Mouse (Mus musculus): ENCODE results near the gene Cxcl12.

Cxcl12 gene

DNA sequence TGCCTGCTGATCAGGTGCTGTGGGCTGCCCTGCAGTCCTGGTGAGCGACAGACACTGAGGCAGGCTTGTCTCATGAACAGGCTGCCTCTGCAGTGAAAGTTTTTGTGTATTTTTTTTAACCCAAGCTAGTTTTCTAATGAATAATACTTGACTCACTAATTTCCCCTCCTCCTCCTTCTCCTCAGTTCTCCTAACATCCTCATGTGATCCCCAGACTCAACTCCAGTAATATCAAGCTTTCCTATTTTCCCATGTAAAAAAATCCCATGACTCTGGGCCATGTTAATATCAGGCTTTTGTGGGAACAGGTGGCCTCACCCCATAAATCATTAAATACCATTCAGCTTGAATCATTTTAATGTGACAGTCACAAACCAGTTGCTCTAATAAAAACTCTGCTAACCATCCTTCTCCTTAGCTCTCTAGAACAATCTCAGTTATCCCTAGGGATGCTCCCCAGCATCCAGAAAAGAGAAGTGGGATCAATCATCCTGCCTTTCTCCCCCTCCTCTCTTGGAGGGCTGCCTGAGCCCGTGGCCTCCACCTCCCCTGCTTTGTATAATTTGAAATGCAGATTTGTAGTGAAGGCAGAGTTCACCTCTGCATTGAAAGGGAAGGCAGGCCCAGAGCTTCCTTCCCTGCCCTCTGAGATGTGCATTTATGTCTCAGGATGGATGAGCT is 6.9 kb downstream of the Cxcl12 start:
- DNase-seq: no peak

- DNase-seq: no peak
Observed at GRCm38 (mm10) chr6:117176406-117176805, 8.1 kb downstream of the Cxcl12 start.

- DNase-seq: no peak
Observed at GRCm38 (mm10) chr6:117180303-117180702, 12.0 kb downstream of the Cxcl12 start.

GRCm38 (mm10) chr6:117185381-117185780 is 17.0 kb downstream of the Cxcl12 start:
- no peak for DNase-seq

DNA sequence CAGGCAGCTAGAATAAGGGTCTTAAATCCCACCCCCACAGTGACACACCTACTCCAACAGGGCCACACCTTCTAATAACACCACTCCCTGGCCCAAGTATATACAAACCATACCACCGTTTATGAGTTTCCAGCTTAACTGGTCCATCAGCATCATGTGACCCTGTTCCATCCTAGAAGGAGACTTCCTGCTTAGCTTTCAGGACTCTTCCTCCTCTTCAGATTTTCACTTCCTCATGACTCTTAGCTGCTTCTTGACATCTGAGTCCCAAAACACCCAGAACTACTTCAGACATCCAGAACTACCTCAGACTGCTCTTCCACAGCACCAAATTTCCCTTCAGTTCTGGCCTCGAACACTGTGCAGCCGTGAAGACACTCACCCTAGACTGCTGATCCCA is 22.1 kb downstream of the Cxcl12 start:
- no peak for DNase-seq

DNA sequence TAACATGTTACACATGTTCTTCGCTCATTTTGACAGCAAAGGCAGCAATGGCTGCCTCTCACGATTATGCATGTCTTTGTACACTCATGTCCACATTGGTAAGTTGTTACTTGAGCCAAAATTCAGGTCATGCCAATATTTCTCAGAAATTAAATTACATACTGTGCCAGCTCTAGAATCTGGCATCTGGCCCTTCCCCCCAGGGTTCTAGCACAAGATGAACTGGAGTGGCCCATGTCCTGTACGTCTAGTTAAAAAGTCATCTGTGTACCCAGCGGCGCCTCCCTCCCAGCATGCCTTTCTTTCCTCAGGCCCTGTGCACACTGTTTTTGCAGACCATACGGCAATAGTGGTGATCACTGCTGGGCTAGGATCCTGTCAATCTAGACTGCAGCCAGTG is 23.4 kb downstream of the Cxcl12 start:
- no peak for DNase-seq

GRCm38 (mm10) chr6:117192678-117193077 is 24.3 kb downstream of the Cxcl12 start:
- no peak for DNase-seq

DNA sequence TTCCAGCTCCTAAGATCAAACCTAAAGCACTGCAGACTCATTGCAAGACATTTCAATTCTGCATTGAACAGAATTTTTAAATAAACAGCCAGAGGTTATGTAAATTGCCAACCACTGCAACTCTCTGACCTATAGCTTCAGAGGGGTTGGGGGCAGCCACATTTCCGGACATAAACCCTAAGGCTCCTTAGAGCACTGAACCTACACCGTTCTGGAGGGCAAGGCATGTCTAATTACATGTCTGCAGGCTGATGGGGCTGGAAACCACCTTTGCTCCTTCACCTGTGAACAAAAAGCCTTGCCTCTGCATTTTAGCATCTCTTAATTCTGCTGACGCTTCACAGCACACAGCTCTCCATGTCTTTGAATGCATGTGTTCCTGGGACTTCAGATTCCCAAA is 26.9 kb downstream of the Cxcl12 start:
- DNase-seq: no peak

GRCm38 (mm10) chr6:117198871-117199270 is 30.5 kb downstream of the Cxcl12 start:
- no peak for DNase-seq

- no peak for DNase-seq
Observed at GRCm38 (mm10) chr6:117199718-117200117, 31.4 kb downstream of the Cxcl12 start.

DNA sequence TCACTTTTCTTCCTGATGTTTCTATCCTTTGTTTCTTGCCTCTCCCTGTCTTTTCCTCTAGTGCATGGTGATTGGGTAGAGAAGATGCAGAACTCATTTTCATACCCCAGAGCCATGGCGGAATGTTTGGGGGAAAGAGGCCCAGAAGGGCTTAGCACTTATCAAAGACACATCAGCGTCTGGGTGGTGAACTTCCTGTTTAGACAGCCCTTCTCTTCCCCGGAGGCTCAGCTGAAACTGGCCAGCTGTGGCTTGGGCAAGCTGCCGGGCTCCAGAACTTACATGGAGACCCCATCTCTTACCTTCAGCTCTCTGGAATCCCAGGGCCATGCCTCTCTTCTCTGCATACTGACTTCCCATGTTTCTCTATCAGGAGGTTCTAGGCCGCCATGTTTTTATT is 32.6 kb downstream of the Cxcl12 start:
- no peak for DNase-seq

- no peak for DNase-seq
Observed at GRCm38 (mm10) chr6:117201396-117201795, 33.1 kb downstream of the Cxcl12 start.

GRCm38 (mm10) chr6:117201859-117202258 is 33.5 kb downstream of the Cxcl12 start:
- DNase-seq: no peak

- no peak for DNase-seq
Observed at GRCm38 (mm10) chr6:117202856-117203400, 34.6 kb downstream of the Cxcl12 start.

DNA sequence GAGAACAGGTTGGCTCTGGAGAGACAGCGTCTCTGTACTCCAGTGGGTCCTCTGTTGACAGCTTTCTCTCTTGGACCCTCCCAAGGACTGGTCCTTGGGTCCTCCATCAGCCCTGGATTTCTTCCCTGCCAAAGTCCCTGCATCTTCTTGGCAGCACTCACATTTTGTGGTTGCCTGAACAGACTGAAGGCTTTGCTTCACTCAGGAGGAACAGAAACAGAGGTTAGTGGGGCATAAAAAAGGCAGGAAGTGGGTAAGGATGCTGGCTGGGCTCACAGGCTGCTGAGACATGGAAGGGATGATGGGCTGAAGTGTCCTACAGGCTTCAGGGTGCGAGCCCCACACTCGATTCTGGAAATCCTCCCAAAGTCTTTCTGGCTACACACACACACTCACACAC is 35.8 kb downstream of the Cxcl12 start:
- no peak for DNase-seq

- no peak for DNase-seq
Observed at GRCm38 (mm10) chr6:117206834-117207233, 38.5 kb downstream of the Cxcl12 start.

DNA sequence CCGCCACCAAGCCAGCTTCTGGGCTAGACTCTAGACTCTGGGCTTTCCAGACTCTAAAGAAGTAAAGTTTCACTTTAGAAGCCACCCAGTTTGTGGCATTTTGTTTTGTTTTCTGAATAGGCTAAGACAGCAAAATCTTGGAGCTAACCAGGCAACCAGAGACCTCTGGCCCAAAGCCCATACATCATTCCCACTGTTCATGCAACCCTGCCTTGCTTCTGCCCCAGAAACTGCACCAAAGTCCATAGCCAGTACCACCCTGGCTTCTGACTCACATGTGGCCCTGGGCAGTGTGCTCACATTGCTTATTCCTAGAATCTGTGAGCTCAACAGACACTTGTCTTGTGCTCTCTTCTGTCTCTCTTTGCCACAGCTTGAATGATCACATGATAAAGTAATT is 39.0 kb downstream of the Cxcl12 start:
- no peak for DNase-seq

- DNase-seq: no peak
Observed at GRCm38 (mm10) chr6:117210086-117210485, 41.8 kb downstream of the Cxcl12 start.

DNA sequence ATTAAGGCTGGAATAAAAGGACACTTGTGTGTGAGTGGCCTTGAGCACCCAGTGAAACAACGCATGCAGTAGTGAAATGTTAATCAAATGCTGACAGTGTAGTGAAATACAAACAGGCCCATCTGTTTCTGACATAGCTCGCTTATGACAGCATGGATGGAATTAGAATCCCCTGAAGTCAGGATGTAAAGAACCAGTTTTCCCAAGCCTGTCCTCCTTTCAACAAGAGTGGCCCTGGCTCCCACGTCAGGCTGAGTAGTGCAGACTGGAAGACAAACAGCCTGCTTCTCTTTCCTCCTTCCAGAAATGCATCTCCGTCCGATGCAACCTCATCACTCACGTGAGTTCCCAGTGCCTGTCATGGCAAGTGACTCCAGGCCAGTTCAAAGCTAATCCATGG is 42.2 kb downstream of the Cxcl12 start:
- DNase-seq: no peak

DNA sequence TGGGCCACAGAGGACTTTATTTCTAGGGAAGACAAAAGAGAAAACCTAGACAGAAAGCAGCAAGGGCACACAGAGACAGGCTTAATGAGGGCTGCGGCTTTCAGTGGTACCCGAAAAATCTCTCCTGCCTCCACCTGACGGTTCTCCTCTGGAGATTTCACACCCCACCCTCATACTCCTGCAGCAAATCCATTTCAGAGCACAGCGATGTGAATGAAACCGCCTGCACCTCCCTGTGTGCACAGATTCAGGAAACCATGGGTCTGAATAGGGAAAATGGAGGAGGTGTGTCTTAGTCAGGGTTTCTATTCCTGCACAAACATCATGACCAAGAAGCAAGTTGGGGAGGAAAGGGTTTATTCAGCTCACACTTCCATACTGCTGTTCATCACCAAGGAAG is 46.2 kb downstream of the Cxcl12 start:
- no peak for DNase-seq

GRCm38 (mm10) chr6:117218442-117219299 is 50.3 kb downstream of the Cxcl12 start:
- no peak for DNase-seq

- DNase-seq: no peak
Observed at GRCm38 (mm10) chr6:117219300-117219680, 51.0 kb downstream of the Cxcl12 start.

- no peak for DNase-seq
Observed at GRCm38 (mm10) chr6:117219911-117220481, 51.7 kb downstream of the Cxcl12 start.

- no peak for DNase-seq
Observed at GRCm38 (mm10) chr6:117220831-117221345, 52.6 kb downstream of the Cxcl12 start.
